Mouse (Mus musculus): ENCODE measurements around the gene Rgl1.

The Rgl1 gene

GRCm38 (mm10) chr1:152549061-152549738 is 217.0 kb downstream of the Rgl1 start:
- no peak for DNase-seq (ENCODE audit: low spot score in 2 of 2)

- no peak for DNase-seq (ENCODE audit: low spot score in 2 of 2)
Measured at GRCm38 (mm10) chr1:152543449-152544159, 222.5 kb downstream of the Rgl1 start.

DNA sequence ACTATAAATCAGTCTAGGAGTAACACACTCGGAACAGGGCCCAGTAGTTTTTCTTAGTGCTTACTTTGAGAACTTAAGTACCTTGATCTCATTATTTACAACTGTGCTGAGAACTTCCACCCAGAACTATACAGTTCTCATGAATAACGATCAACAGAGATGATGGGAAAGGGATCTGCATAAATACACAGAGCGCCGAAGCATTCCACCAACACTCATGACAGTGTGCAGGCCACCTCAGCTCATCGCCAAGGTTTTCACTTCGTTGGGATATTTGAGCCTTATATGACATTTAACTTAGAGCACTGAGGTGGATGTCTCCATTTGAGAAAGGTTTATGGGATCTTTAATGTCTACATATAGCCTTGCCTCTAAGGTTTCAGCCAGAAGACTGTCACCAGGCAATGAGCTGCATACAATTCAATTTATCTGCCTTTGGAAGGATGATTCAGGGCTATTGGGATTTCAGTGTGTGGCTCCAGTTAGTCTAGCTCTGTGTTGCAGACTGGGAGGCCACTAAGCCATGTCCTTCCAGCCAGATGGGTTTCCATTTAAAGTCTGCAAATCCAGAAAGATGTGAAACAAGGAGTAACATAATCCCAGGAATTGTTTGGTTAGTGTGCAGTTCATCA is 223.3 kb downstream of the Rgl1 start:
- no peak for DNase-seq (ENCODE audit: low spot score in 2 of 2)

- DNase-seq (ENCODE audit: low spot score in 2 of 2), result no peak
Measured at GRCm38 (mm10) chr1:152540304-152540887, 225.8 kb downstream of the Rgl1 start.

- no peak for DNase-seq (ENCODE audit: low spot score in 2 of 2)
Measured at GRCm38 (mm10) chr1:152538817-152539216, 227.3 kb downstream of the Rgl1 start.

- DNase-seq (ENCODE audit: low spot score in 2 of 2), result no peak
Measured at GRCm38 (mm10) chr1:152537186-152537585, 229.0 kb downstream of the Rgl1 start.

GRCm38 (mm10) chr1:152536416-152537018 is 229.6 kb downstream of the Rgl1 start:
- no peak for DNase-seq (ENCODE audit: low spot score in 2 of 2)

GRCm38 (mm10) chr1:152534531-152534930 is 231.6 kb downstream of the Rgl1 start:
- no peak for DNase-seq (ENCODE audit: low spot score in 2 of 2)

DNA sequence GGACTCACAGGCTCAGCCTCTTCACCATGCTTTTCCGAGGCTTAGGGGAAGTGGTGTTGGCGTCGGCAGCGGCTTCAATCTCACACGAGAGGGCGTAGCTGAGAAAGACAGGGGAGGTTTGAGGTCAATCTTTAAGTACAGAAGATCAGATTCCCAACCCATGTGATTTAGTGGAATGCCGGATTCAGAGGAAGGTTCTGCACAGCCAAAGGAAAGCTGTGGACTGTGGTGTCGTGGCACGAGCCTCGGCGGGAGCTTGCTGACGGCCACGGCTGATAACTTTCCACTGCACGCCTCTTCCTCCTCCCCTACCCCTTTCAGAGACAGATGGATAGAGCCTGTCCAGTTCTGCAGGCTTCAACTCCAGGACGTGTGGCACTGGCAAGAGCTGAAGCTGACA is 234.7 kb downstream of the Rgl1 start:
- no peak for DNase-seq (ENCODE audit: low spot score in 2 of 2)

- DNase-seq (ENCODE audit: low spot score in 2 of 2), result peak in 1 of 2 experiments; percentile 9
Measured at GRCm38 (mm10) chr1:152528778-152529177, 237.4 kb downstream of the Rgl1 start.

DNA sequence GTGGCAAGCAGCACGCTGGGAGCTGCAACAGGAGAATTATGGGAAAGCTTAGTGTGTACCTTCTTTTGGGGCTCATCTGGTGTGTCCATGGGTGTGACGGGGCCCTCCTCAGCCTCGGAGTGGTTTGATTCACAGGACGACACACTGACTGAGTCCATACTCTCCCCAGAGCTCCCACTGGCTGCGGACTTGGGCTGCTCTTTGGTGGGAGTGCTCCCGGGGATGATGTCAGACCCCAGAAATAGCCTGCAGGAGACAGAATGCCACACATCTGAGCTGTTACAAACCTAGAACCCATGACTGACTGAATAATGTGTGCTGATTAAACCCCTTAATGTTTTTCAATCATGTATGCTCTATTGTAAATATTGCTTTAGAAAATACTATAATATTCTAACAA is 237.9 kb downstream of the Rgl1 start:
- no peak for DNase-seq (ENCODE audit: low spot score in 2 of 2)

DNA sequence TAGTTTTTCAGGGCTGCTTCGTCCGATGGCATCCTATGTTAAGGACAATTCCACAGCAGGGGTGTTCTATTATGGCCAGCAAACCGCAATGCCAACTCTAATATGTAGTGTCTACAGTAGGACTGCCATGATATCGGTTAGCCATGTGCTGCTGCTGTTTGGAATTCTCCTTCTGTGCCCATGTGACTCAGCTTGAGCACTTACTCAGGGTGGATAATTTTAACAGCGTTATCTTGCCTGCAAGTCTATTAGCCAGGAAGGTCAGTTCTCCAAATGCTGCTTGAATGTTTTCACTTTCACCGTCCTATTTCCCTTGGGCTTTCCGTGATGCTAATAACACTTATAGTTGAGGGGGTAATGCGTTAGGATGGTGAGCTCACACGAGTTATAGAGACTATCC is 240.0 kb downstream of the Rgl1 start:
- no peak for DNase-seq (ENCODE audit: low spot score in 2 of 2)

GRCm38 (mm10) chr1:152524987-152525648 is 241.0 kb downstream of the Rgl1 start:
- DNase-seq (ENCODE audit: low spot score in 2 of 2), result peak; percentile 55 to 70

- no peak for DNase-seq (ENCODE audit: low spot score in 2 of 2)
Measured at GRCm38 (mm10) chr1:152524098-152524892, 241.9 kb downstream of the Rgl1 start.

DNA sequence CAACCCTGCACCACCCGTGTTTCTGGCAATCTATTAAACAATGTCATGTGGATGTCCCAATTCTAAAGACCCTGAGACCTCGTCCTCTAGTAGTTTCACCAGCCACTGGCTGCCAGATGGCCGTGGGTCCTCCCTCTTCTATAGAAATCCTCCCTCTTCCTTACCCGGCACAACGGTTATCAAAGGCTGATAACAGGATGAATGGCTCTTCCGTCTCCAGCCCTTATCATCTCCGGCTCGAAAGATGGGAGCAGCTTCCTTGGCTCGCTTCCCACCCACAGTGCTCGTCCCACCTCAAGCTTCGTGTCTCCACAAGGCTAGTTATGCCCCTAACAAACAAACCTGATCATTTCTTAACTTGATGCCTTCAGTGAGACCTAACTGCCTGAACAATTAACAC is 242.9 kb downstream of the Rgl1 start:
- DNase-seq (ENCODE audit: low spot score in 2 of 2), result no peak

GRCm38 (mm10) chr1:152522226-152522625 is 243.9 kb downstream of the Rgl1 start:
- no peak for DNase-seq (ENCODE audit: low spot score in 2 of 2)

- peak; percentile 28 to 53 for DNase-seq (ENCODE audit: low spot score in 2 of 2)
Measured at GRCm38 (mm10) chr1:152520798-152521575, 245.2 kb downstream of the Rgl1 start.

DNA sequence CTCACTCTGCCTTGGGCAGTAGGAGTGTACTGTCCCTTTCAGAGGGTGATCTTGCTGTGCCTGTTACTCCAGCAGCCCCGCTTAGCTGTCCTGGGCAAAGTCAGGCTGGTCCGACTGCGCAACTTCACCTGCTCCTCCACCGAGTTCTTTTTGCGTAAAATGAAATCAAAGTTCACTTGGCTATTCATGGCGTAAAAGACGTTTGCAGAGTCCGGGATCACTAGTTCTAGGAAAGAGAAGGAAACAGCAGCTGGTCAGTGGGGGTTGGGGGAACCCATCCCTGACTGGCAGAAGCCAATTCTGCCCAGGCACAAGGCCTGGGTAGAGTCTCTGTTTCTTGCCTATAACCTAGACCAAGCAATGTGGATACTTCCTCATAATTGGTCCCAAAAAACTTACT is 247.2 kb downstream of the Rgl1 start:
- DNase-seq (ENCODE audit: low spot score in 2 of 2), result no peak

DNA sequence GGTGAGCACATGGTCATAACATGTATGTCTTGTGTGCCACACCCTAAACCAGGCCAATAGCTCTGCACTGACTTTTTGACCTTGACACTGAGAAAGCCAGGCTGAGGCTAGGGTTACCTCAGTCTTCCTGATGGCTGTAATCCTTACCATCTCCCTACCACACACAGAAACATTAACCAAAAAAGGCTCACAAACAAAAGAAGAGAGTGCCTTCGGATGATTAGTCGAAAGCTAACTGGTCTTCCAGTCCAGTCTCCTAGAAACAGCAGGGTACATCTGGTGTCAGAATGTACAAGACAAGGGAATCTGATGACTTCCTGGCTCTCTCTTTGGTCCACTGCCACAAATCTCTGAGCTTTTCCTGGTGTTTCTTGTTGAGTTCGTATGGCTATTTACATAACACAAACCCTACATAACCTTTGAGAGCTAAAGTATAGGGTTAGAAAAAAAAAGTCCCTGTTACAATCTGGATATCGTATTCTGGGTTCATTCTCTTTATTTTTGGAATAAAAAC is 249.0 kb downstream of the Rgl1 start:
- no peak for DNase-seq (ENCODE audit: low spot score in 2 of 2)

DNA sequence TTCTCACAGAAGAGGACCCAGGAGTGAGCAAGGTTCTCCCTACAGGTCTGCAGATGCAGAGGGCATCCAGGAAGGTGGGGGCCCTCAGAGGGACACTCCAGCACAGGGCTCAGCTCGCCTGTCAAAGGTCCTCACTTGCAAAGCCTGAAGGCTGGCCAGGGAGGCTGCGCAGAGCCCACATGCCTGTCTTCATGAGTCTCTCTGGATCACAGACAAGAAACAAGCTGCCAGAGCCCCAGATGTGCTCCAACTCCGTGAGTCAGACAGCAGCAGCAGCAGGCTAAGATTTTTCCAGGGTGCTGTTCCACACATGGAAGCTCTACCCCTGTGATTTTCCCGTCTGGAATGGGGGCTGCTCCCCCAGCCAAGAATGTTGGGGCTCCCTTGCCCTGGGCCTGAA is 251.9 kb downstream of the Rgl1 start:
- no peak for DNase-seq (ENCODE audit: low spot score in 2 of 2)

All from natural killer cell, adult 2 months (primary cell).